Mouse (Mus musculus): ENCODE data around the gene Polr2e. TPM values are rescaled to one million over a fixed set of nuclear protein-coding genes. Genes with fewer than 3 reads are reported as not detected.

Polr2e gene
- polyA plus RNA-seq, 1 experiment from 2014 or later: 182 TPM

DNA sequence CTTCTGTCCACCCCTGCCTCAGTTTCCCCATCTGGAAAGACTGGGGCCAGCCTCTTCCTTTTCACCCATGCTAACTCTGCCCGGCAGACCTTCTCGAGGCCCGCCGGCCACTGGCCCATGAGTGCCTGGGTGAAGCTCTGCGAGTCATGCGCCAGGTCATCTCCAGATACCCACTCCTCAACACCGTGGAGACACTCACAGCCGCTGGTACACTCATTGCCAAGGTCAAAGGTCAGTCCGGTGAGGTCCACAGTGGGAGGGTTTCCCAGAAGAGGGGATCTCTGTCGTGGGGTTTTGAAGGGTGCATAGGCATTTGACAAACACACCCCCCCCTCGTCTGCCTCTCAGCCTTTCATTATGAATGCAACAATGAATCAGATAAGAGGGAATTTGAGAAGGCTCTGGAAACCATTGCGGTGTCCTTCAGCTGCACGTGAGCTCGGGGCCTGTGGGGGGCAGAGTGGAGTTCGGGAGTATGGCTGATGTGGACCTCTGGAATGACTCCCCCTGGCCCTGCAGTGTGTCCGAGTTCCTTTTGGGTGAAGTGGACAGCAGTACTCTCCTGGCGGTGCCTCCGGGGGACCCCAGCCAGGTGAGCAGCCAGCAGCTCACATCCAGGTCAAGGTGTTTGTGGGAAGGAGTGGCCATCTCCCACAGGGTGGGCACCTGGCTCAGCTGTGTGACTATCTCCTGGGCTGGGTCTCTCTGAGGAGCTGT, 18.8 kb downstream of the Polr2e start:
- Histone ChIP-seq H3K27me3 (ENCODE audit: control insufficient read depth, insufficient read depth, low read length) (peaks cover 2% of the 10 kb centered on the region; the same call in 1 of the 2 replicates), H3K4me3 (ENCODE audit: low read depth, low read length) (no peak overlapping the region), H3K27ac (ENCODE audit: low read depth, low read length) (no peak overlapping the region), H3K4me2 (peak overlapping the region; percentile 63), H3K9me3 (replicated peaks; ENCODE audit: control insufficient read depth, low read length) (no peaks in the 10 kb centered on the region), H3K4me1 (ENCODE audit: control insufficient read depth, insufficient read depth, low read length) (peaks cover 27% of the 10 kb centered on the region), H3K36me3 (ENCODE audit: control insufficient read depth, insufficient read depth, low read length) (no peaks in the 10 kb centered on the region), H3K9ac (ENCODE audit: low read depth, low read length) (no peak overlapping the region)
- WGBS (ENCODE audit: insufficient replicate concordance): 78% methylated on average over 18 of the region's 18 CpGs
- ATAC-seq (replicated peaks; ENCODE audit: insufficient number of reproducible peaks, low FRiP score, low TSS enrichment): no peak

DNA sequence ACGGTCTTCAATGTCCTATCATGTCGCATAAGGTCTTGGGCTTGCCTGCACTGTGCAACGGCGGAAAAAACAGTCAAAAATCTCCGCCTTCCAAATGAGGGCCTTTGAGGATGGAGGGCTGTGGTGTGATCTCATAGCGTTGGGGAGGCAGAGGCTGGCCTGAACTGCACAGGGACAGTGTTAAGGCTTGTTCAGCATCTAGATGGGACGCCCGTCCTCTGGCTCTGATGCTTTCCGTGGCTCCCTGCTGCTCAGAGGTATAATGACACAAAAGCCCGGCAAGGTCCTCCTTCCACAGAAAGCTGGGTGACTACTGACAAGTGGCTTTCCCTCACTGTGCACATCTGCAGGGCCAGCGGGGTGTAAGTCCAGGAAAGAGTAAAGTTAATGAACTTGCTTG, 19.4 kb downstream of the Polr2e start:
- peaks cover 8% of the 10 kb centered on the region for H3K27me3 ChIP-seq (ENCODE audit: control insufficient read depth, insufficient read depth, low read length)
- ATAC-seq (replicated peaks; ENCODE audit: insufficient number of reproducible peaks, low FRiP score, low TSS enrichment): no peak
- peaks cover 31% of the 10 kb centered on the region for H3K4me1 ChIP-seq (ENCODE audit: control insufficient read depth, insufficient read depth, low read length)
- peak overlapping the region; percentile 63 for H3K4me2 ChIP-seq
- peak overlapping the region; percentile 39 for H3K4me3 ChIP-seq (ENCODE audit: low read depth, low read length)
- WGBS (ENCODE audit: insufficient replicate concordance): 23% methylated on average over 11 of the region's 11 CpGs
- H3K27ac ChIP-seq (ENCODE audit: low read depth, low read length): no peak overlapping the region
- no peaks in the 10 kb centered on the region for H3K9me3 ChIP-seq (replicated peaks; ENCODE audit: control insufficient read depth, low read length)
- no peaks in the 10 kb centered on the region for H3K36me3 ChIP-seq (ENCODE audit: control insufficient read depth, insufficient read depth, low read length)
- peak overlapping the region; percentile 70 for H3K9ac ChIP-seq (ENCODE audit: low read depth, low read length)

DNA sequence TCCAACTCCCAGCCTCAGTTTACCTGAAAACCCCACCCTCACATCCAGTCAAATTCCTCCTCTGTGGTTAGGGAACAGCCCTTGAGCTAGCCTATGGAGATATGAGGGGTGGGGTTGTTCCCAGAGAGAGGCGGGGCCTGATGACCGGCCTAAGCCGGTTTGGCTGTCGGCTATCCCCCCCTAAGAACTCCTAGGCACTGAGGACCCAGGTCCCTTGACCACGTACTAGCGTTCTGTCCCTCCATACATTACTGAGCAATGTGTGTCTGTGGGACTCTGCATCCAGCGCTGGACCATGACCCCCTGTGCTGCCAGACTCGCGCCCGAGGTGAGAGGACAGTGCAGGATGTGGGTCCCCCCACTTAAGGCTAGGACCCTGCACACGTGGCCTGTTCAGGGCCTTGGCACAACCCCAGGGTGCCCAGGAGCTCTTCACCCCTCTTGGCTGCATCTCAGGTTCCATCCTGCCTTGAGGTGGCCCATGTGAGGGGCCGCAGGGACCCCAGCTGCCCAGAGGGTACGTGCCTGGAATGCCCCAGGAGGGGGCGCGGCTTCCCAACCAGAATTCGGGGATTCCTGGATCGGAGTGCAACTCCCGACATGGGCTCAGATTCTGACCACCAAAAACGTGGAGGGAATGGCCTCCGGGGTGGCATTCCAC, 20.0 kb downstream of the Polr2e start:
- H3K27me3 ChIP-seq (ENCODE audit: control insufficient read depth, insufficient read depth, low read length): peaks cover 14% of the 10 kb centered on the region
- peak overlapping the region; percentile 39 for H3K4me3 ChIP-seq (ENCODE audit: low read depth, low read length)
- H3K4me2 ChIP-seq: peak overlapping the region; percentile 63
- 8% methylated on average over 20 of the region's 20 CpGs for WGBS (ENCODE audit: insufficient replicate concordance)
- no peaks in the 10 kb centered on the region for H3K36me3 ChIP-seq (ENCODE audit: control insufficient read depth, insufficient read depth, low read length)
- peak overlapping the region; percentile 70 for H3K9ac ChIP-seq (ENCODE audit: low read depth, low read length)
- H3K9me3 ChIP-seq (replicated peaks; ENCODE audit: control insufficient read depth, low read length): no peaks in the 10 kb centered on the region
- H3K27ac ChIP-seq (ENCODE audit: low read depth, low read length): peak overlapping the region; percentile 73
- ATAC-seq (replicated peaks; ENCODE audit: insufficient number of reproducible peaks, low FRiP score, low TSS enrichment): peak; percentile 52
- H3K4me1 ChIP-seq (ENCODE audit: control insufficient read depth, insufficient read depth, low read length): peaks cover 31% of the 10 kb centered on the region

DNA sequence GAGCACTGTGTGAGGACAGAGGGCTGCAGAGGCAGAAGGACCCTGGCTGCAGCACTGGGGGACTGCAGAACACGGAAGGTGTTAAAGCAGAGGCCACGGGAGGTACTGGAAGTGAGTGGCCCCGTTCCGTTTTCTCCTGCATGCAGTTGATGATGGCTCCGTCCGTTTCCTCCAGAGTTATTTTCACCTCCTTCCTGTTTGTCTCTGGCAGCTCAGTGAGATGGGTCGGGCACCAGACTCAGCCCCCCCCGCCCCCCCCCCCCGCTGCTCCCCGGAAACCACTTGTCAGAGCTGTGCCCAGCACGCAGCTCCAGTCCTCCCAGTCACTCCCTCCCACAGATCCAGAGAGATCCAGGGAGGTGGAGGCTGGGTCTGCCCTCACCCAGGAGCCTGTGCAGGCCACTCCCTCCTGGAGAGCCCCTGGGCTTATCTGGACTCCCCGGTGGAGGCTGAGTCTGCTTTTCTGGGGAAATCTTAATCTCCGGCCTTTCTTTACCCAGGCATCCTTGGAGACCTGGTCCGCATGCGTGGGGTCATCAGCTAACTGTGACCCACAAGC, 20.8 kb downstream of the Polr2e start:
- ATAC-seq (replicated peaks; ENCODE audit: insufficient number of reproducible peaks, low FRiP score, low TSS enrichment): peak; percentile 39; the same call in 1 of the 2 replicates
- H3K9ac ChIP-seq (ENCODE audit: low read depth, low read length): peak overlapping the region; percentile 70
- peaks cover 21% of the 10 kb centered on the region for H3K27me3 ChIP-seq (ENCODE audit: control insufficient read depth, insufficient read depth, low read length)
- no peaks in the 10 kb centered on the region for H3K36me3 ChIP-seq (ENCODE audit: control insufficient read depth, insufficient read depth, low read length)
- H3K4me3 ChIP-seq (ENCODE audit: low read depth, low read length): peak overlapping the region; percentile 39
- peaks cover 31% of the 10 kb centered on the region for H3K4me1 ChIP-seq (ENCODE audit: control insufficient read depth, insufficient read depth, low read length)
- H3K27ac ChIP-seq (ENCODE audit: low read depth, low read length): peak overlapping the region; percentile 73
- no peaks in the 10 kb centered on the region for H3K9me3 ChIP-seq (replicated peaks; ENCODE audit: control insufficient read depth, low read length)
- 0% methylated on average over 15 of the region's 15 CpGs for WGBS (ENCODE audit: insufficient replicate concordance)
- peak overlapping the region; percentile 63 for H3K4me2 ChIP-seq

DNA sequence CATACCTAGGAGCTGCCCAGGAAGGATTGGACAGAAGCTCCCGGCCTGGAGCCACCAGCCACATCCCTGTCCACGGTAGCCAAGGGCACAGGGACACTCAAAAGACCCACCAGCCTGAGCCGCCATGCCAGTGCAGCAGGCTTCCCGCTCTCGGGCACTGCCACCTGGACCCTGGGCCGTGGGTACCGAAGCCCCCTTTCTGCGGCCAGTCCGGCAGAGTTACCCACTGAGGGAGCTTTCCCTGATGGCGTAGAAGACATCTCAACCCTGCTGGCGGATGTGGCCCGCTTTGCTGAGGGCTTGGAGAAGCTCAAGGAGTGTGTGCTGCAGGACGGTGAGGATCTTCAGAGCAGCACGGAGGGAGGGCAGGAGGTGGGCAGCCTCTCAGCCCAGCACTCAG, 21.8 kb downstream of the Polr2e start:
- H3K9ac ChIP-seq (ENCODE audit: low read depth, low read length): no peak overlapping the region; the same call in 1 of the 2 replicates
- no peaks in the 10 kb centered on the region for H3K36me3 ChIP-seq (ENCODE audit: control insufficient read depth, insufficient read depth, low read length)
- WGBS (ENCODE audit: insufficient replicate concordance): 81% methylated on average over 14 of the region's 14 CpGs
- no peaks in the 10 kb centered on the region for H3K9me3 ChIP-seq (replicated peaks; ENCODE audit: control insufficient read depth, low read length)
- no peak overlapping the region for H3K27ac ChIP-seq (ENCODE audit: low read depth, low read length)
- no peak overlapping the region for H3K4me3 ChIP-seq (ENCODE audit: low read depth, low read length)
- peaks cover 31% of the 10 kb centered on the region for H3K4me1 ChIP-seq (ENCODE audit: control insufficient read depth, insufficient read depth, low read length)
- no peak overlapping the region for H3K4me2 ChIP-seq
- ATAC-seq (replicated peaks; ENCODE audit: insufficient number of reproducible peaks, low FRiP score, low TSS enrichment): no peak
- peaks cover 32% of the 10 kb centered on the region for H3K27me3 ChIP-seq (ENCODE audit: control insufficient read depth, insufficient read depth, low read length)

DNA sequence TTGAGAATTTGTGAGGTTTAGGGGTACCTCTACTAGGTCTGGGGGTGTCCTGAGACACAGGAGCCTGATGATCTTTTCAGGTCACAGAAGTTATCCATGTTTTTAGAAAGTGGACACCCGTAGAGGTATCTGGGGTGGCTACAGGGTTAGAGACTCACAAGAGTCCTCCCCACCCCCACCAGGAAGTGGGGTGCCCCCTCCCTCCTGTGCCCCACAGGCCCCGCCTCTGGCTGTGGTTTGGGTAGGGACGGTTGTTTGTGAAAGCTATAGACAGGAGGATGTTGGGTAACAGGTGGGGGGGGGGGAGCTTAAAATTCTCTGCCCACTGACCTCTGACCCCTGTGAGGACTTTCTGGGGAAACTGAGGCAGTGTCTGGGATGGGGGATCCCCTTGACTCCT, 22.2 kb downstream of the Polr2e start:
- no peak for ATAC-seq (replicated peaks; ENCODE audit: insufficient number of reproducible peaks, low FRiP score, low TSS enrichment)
- H3K9me3 ChIP-seq (replicated peaks; ENCODE audit: control insufficient read depth, low read length): no peaks in the 10 kb centered on the region
- no peaks in the 10 kb centered on the region for H3K36me3 ChIP-seq (ENCODE audit: control insufficient read depth, insufficient read depth, low read length)
- H3K4me2 ChIP-seq: no peak overlapping the region
- H3K27me3 ChIP-seq (ENCODE audit: control insufficient read depth, insufficient read depth, low read length): peaks cover 36% of the 10 kb centered on the region
- H3K27ac ChIP-seq (ENCODE audit: low read depth, low read length): no peak overlapping the region
- H3K9ac ChIP-seq (ENCODE audit: low read depth, low read length): no peak overlapping the region
- H3K4me3 ChIP-seq (ENCODE audit: low read depth, low read length): no peak overlapping the region
- peaks cover 31% of the 10 kb centered on the region for H3K4me1 ChIP-seq (ENCODE audit: control insufficient read depth, insufficient read depth, low read length)
- WGBS (ENCODE audit: insufficient replicate concordance): 70% methylated on average over 3 of the region's 3 CpGs

DNA sequence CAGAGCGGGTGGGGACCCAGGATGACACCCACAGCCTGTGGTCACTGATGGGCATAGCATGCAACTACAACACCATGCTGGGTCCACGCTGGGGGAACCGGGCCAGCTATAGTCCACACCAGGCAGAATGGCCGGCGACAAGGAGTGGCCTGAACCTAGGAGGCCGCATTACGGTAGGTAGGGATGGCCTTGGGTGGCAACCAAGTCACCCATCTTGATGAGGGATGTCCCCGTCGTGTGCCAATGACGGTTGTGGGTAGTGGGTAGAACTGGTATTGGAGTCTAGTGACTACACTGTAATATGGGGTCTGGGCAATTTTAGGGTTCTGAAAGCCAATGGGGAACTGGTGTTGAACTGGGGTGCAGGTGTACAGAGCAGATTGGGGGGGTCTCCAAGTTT, 22.7 kb downstream of the Polr2e start:
- Histone ChIP-seq H3K27ac (ENCODE audit: low read depth, low read length) (no peak overlapping the region), H3K36me3 (ENCODE audit: control insufficient read depth, insufficient read depth, low read length) (no peaks in the 10 kb centered on the region), H3K27me3 (ENCODE audit: control insufficient read depth, insufficient read depth, low read length) (peaks cover 40% of the 10 kb centered on the region), H3K9me3 (replicated peaks; ENCODE audit: control insufficient read depth, low read length) (no peaks in the 10 kb centered on the region), H3K9ac (ENCODE audit: low read depth, low read length) (no peak overlapping the region), H3K4me3 (ENCODE audit: low read depth, low read length) (no peak overlapping the region), H3K4me2 (peak overlapping the region; percentile 1; the same call in 1 of the 2 replicates), H3K4me1 (ENCODE audit: control insufficient read depth, insufficient read depth, low read length) (peaks cover 31% of the 10 kb centered on the region)
- no peak for ATAC-seq (replicated peaks; ENCODE audit: insufficient number of reproducible peaks, low FRiP score, low TSS enrichment)
- 87% methylated on average over 10 of the region's 10 CpGs for WGBS (ENCODE audit: insufficient replicate concordance)

DNA sequence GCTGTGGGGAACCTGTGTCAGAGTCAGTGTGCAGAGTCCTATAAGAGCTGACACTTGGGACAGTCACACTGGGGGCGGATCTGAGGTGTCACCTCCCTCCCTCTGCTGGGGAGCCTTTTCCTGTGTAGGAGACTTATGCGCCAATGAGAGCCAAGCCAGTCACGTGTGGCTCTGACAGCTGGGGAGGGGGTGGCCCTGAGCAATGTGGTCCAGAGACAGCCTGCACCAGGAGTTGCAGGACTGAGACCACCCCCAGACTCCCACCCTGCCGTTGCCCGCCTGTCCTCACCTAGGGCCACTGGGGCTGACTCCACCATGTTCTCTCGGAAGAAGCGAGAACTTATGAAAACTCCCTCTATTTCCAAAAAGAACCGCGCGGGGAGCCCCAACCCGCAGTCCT, 23.1 kb downstream of the Polr2e start, which contains the start of gene Arhgap45:
TSS of gene Arhgap45 (plus strand) at position 143 of the 400 bp plus-strand sequence.
- peak within 1 kb of the TSS; percentile 39; the same call in 1 of the 2 replicates for H3K9ac ChIP-seq (ENCODE audit: low read depth, low read length)
- H3K27me3 ChIP-seq (ENCODE audit: control insufficient read depth, insufficient read depth, low read length): peaks cover 42% of the 10 kb centered on the region
- H3K9me3 ChIP-seq (replicated peaks; ENCODE audit: control insufficient read depth, low read length): no peaks in the 10 kb centered on the region
- H3K4me1 ChIP-seq (ENCODE audit: control insufficient read depth, insufficient read depth, low read length): peaks cover 31% of the 10 kb centered on the region
- H3K4me2 ChIP-seq: peak within 1 kb of the TSS; percentile 1
- H3K36me3 ChIP-seq (ENCODE audit: control insufficient read depth, insufficient read depth, low read length): peaks cover 2% of the 10 kb centered on the region; the same call in 1 of the 2 replicates
- H3K4me3 ChIP-seq (ENCODE audit: low read depth, low read length): no peak within 1 kb of the TSS
- WGBS (ENCODE audit: insufficient replicate concordance): 57% methylated on average over 11 of the region's 11 CpGs
- ATAC-seq (replicated peaks; ENCODE audit: insufficient number of reproducible peaks, low FRiP score, low TSS enrichment): no peak
- H3K27ac ChIP-seq (ENCODE audit: low read depth, low read length): no peak within 1 kb of the TSS
